Mouse (Mus musculus): Measurements from ENCODE around the gene Kdsr. TPM values are rescaled to one million over a fixed set of nuclear protein-coding genes. Genes with fewer than 3 reads are reported as not detected.

The Kdsr gene
- total RNA-seq, 2 experiments from 2014 or later = 26.5 to 40.4 TPM

GRCm38 (mm10) chr1:106700520-106701114, 58.9 kb downstream of the Kdsr start:
- no peak for DNase-seq (ENCODE audit: low spot score in 2 of 2)

DNA sequence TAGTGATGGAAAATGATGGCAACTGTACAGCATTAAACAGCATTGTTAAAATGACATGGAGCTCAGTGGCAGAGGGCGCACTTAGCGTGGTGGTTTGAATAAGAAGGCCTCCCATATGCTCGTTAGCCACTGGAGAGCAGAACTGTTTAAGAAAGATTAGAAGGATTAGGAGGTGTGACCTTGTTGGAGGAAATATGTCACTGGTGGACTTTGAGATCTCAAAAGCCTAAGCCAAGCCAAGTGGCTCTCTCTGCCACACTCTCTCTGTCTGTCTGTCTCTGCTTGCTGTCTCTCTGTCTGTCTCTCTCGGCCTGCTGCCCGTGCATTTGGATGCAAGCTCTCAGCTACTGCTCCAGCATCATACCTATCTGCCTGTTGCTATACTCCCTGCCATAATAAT, 63.1 kb downstream of the Kdsr start:
- no peak for DNase-seq (ENCODE audit: low spot score in 2 of 2)

DNA sequence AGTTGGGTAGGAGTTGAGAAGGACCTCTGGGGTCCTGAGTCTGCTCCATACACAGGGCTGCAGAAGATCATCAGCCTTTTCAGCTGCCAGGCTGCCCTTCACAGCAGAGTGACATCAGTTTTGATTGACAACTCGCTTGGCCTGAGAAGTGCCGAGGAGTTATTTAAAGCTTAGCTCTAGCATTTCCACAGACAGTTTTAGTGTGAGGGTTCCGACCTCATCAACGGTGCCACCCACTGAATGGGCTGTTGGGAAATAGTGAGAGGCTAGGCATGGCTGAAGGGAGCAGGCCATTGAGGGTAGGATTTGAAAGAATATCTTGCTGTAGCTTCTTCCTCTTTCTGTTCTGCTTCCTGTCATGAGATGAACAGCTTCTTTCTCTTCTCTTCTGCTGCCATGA, 63.9 kb downstream of the Kdsr start:
- DNase-seq (ENCODE audit: low spot score in 2 of 2) = no peak

DNA sequence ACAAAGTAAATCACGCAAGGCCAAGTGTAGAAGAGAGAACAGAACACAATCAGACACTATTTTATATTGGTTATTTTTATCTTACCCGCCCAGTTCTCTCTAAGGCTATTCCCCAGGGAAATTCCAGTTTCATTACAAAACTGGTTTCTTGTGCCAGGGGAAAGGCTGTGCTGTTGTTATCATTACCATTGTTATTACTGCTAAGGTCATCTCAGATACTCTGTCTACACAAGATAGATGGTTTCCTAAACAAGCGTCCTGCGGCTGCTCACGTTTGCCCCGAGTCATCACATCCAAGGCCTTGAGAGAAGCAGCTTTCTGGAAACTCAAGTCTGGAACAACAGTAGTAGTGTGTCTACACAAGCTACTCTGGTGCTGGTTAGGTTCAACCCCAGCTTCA, 65.2 kb downstream of the Kdsr start:
- DNase-seq (ENCODE audit: low spot score in 2 of 2) = no peak

DNA sequence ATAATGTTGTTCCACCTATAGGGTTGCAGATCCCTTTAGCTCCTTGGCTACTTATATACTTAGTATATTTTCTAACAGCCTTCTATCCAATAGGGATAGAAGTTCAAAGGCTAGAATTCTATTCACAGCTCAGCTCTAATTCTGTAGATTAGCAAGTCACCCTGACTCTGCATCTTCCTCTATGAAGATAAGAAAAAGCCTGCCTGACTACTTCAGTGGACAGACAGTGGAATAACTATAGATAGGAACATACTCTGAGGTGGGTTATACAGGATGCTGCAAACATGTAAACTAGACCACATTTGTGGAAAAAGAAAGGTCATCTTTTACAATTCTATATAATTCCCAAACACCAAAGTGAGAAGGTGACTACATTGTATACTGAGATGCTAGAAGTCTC, 66.9 kb downstream of the Kdsr start:
- DNase-seq (ENCODE audit: low spot score in 2 of 2) = no peak

DNA sequence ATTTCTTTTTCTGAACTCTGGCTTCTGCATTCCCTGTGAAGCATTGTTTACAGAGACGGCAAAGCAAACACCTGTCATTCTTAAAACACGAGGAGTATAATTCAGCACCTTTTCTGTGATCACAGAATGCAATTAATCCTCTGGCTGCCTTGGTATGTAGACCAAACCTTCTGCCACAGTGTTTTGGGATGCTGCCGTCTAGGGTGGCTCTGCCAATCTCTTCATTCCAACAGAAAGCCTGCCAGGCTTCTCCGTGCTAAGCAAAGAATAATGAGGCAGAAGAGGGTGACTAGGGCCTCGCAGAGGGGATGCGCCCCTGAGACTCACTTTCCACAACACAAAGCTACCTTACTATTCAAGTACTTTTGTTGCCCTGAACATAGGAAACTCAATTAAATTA, 68.6 kb downstream of the Kdsr start:
- no peak for DNase-seq (ENCODE audit: low spot score in 2 of 2)

- no peak for DNase-seq (ENCODE audit: low spot score in 2 of 2)
These were observed 71.4 kb downstream of the Kdsr start for GRCm38 (mm10) chr1:106688161-106688516.

GRCm38 (mm10) chr1:106687435-106688160, 71.9 kb downstream of the Kdsr start:
- no peak for DNase-seq (ENCODE audit: low spot score in 2 of 2)

DNA sequence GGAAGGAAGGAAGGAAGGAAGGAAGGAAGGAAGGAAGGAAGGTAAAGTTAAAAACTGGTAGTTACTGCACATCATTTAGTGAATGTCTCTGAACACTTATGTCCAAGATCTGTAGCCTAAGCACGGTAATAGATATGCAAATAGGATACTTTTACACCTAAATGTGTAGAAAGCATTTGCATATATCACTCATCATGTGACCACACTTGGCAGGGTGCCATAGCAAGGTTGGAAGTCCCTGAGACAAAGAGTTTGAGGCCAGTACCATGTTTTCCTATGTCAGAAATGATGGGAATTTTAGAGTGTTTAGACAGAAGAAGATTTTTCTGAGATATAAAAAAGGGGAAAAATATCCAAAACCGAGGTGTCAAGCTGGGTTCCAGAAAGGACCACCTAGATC, 73.8 kb downstream of the Kdsr start:
- DNase-seq (ENCODE audit: low spot score in 2 of 2) = no peak

DNA sequence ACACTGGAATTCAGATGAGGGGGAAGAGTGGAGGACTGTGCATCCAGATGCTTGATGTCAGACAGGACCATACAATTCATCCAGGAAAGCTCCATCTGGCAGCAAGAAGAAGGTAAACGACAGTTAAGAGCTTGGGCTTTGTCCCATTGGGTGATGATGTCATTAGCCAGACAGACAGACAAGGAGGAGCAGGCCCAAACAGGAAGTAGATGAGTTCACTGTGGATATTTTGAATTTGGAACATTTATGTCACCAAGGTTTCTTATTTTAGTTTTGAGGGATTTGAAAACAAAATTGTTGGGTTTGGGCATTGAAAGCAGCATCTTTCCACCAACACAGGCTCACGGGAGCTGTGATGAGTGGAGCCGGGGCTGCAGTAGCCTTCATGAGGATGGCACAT, 75.0 kb downstream of the Kdsr start:
- DNase-seq (ENCODE audit: low spot score in 2 of 2) = no peak

DNA sequence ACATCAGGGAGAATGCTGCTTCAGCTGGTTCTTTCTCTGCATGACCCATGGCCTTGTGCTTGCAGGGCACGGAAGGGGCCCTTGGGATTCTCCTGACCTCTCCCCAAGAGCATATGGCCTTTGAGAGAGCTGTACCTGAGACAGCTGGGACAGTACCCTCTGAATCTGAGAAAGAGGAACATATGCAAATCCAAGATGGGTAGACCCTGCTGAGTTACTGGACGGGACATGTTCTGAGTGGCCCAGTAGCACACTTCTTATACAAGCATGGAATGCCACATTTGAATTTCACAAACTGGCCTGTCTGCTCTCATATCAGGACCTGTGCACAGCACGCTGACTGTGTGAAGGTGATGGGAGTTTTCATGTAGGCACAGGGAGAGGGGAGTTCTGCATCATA, 76.7 kb downstream of the Kdsr start:
- no peak for DNase-seq (ENCODE audit: low spot score in 2 of 2)

DNA sequence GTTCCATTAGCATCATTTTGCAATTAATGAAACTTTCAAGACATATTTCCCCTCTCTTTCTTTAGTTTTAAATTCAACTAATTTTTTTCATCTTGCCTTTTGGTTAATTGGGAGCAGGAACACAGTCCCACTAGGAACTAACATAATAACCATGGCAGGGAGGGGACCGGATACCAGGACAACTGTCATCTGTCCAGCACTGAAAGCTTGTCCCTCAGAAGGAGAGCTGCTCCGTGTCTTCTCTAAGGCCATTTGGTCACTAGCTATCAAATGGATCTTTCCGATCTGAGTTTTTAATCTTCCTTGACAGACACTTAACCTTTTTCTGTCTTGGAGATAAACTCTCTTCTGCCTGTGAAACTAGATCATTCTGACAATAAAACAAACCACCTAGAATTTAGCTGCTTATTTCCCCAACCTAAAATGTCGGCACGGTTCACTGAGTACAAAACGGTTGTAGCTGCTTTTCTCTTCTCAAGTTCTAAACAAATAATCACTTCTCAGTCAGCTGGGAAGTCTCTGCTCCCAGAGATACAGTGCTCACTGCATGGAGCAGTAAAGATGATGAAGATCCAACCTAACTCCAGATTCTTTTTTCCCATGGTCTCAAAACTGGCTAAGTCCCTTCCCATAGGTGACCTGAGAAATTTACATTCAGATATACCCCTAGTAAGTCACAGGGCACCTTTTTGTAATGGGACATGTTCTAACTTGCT, 79.6 kb downstream of the Kdsr start:
- no peak for DNase-seq (ENCODE audit: low spot score in 2 of 2)

DNA sequence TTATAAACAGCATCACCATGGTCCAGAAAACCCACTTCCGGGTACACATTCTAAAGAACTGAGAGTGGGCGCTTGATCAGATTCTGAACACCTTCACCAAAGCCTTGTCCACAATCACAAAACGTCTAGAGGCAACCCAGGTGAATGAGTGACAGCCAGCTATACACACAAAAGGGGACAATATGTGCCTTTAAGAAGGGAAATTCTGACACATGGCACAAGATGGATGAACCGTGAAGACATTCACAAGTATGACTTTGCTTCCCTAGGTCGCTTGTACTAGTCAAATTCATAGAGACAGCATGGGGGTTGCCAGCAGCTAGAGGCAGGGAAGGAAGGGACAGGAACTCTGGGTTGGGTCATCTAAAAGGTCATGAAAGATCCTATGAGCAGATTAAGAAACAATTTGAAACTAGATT, 81.5 kb downstream of the Kdsr start:
- DNase-seq (ENCODE audit: low spot score in 2 of 2) = no peak

Other genes starting within 250 kb of the Kdsr start
- gene Bcl2, start 45.5 kb downstream of the Kdsr start, total RNA-seq (2021) = 1 to 10 TPM; 5.1 to 6.7 TPM
- gene Vps4b, start 37.0 kb upstream of the Kdsr start, total RNA-seq (2021) = 100 to 1,000 TPM in 1 of 2 experiments, 10 to 100 TPM in 1; 69.9 to 103 TPM
- not detected for gene Serpinb5, start 101.4 kb upstream of the Kdsr start, total RNA-seq (2021)
- not detected for gene Serpinb12, start 174.7 kb upstream of the Kdsr start, total RNA-seq (2021)
- gene Serpinb13, start 221.3 kb upstream of the Kdsr start, total RNA-seq (2021) = not detected